Mouse (Mus musculus) cerebellum, adult 9-11 months (tissue): ENCODE data around the gene Surf2.

ENCODE experiments used
- DNase-seq: peaks from one replicate; pipeline ENCODE4 v3.0.0; 2022

Surf2 gene

DNA sequence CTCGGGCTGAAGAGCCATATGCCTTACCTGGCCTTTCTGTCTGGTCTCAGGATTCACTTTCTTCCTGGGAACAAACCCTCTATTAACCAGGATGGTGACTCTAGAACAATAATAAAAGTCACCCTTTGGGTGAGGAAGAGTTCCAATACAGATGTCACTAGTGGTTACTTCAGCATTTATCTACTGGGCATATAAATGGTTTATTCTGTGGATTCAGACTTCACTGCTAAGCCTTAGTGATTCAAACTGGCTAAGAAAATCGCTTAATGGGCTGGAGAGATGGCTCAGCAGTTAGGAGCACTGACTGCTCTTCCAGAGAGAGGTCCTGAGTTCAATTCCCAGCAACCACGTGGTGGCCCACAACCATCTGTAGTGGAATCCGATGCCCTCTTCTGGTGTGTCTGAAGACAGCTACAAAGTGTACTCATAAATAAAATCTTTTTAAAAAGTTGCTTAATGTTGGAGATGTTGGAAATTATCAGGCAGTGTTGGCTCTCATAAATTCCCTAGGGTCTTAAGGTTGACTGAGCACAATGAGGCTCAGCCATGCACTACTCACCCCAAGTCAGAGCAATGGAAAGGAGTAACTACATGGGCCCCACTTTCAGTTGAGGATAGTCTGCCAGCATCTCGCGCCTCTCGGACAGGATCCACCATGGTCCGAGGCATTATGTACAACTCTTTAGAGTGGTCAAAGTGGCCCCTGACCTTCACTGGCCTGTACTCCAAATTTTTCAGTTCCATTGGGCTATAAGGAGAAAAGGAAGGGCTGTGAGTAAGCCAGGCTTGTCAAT is 1.8 kb upstream of the Surf2 start:
- peak; percentile 7 for DNase-seq

DNA sequence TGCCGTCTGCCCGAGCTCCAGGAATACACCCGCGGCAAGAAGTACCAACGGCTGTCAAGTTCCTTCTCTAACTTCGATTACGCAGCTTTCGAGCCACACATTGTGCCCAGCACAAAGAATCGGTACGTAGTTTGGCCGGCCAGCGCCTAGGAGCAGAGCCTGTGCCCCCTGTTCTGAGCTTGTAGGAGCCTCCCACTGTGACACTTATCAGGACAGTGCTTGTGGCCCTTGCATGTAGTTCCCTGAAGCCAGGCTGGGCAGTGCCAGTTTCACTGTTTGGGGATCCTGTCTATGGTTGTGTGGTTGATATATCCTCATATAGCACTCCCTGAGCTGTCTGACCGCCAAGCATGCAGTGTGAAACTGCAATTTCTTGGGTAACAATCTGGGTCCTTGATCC is 571 bp downstream of the Surf2 start:
- DNase-seq, result no peak

GRCm38 (mm10) chr2:26919684-26920083 is 3.5 kb downstream of the Surf2 start:
- no peak for DNase-seq

- DNase-seq, result no peak
Observed at GRCm38 (mm10) chr2:26920190-26920855, 4.2 kb downstream of the Surf2 start.

DNA sequence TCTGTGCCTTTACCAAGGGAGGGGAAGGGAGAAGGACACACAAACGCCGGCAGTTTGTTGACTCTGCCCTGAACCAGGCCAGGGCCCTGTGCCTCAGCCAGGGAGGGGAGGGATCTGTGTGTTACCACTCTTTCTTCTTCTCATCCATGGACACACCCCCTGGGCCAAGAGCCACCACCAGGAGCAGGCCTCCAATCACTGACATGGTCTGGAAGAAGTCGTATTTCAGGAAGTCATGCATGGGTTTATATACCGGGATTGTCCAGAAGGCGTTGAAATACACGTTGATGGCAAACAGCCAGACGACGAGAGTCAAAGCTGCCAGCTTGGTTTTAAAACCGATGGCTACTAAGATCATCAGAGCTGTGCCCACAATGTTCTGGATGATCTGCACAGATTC is 5.6 kb downstream of the Surf2 start:
- DNase-seq, result no peak

DNA sequence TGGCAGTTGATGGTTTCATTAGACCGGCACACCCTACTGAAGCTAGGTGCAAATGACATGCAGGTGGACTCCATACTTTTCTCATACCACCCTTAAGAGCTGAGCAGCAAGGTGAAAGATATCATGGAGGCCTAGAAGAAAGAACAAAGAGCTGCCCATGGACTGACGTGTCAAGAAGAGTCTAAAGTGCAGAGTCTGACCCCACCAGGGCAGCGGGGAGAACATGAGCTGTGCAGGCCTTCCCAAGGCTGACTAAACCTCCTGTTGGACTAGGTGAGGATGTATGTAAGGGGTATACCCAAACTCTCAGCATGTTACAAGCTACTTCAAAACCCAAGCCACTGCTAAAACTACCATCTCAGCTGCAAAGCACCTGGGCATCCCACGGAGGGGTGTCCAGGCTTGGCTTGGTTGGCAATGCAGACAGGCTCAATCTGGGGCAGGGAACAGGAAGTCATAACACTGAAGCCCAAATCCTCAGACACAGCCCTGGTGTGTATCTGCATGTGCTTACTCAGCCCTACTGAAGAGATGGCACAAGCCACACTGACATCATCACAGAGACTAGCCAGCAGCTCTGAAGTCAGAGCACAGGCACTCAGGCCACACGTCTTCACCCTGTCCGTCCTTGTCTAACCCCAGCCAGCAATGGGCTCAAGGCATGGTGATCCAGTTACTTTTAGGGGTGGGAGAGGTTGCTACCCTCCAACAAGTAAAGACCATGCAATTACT is 11.7 kb downstream of the Surf2 start:
- DNase-seq, result no peak

- peak; percentile 72 for DNase-seq
Observed at GRCm38 (mm10) chr2:26930390-26930789, 14.2 kb downstream of the Surf2 start.

DNA sequence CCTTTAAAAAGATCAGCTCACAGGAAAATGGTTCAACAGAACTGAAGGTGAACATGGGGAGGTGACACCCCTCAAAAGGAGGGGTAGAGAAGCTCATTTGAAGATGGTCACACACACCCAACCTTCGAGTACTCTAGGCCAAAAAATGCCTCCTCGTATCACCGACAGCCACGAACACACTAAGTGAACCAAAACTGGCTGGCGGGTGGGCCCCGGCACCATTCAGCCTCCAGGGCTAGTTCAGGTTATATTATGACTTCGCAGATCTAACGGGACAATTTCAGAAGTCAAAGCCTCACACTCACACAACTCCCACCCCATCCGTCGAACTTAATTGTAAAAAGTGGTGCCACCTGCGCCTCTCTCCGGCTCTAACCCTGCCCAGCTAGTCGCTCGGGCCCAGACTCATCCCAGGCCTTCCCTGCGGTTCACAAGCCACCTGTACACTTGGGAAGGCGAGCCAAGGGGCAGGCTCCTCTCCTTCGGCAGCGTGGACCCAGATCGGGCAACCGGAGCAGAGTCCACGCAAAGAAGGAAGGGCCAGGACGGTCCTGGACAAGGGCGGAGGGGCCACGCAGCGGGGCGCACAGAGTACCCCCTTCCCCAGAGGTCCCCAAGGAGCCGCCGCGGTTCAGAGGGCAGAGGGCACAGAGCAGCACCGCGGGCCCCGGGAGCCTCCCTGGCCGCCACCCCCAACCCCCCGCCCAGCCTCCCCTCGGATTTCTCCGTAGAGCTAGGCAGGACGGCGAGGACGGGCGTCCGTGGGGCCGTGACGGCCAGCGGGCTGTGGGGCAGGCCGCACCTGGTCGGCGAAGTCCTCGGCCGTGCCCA is 16.5 kb downstream of the Surf2 start:
- peak; percentile 72 for DNase-seq

- peak; percentile 93 for DNase-seq
Observed at GRCm38 (mm10) chr2:26933304-26934055, 17.3 kb downstream of the Surf2 start, which contains the start of the genes Surf4 and Stkld1. Surf4 (minus strand) TSS chr2:26933928. Stkld1 (plus strand) TSS chr2:26934047.

- no peak for DNase-seq
Observed at GRCm38 (mm10) chr2:26935286-26935685, 19.1 kb downstream of the Surf2 start.

DNA sequence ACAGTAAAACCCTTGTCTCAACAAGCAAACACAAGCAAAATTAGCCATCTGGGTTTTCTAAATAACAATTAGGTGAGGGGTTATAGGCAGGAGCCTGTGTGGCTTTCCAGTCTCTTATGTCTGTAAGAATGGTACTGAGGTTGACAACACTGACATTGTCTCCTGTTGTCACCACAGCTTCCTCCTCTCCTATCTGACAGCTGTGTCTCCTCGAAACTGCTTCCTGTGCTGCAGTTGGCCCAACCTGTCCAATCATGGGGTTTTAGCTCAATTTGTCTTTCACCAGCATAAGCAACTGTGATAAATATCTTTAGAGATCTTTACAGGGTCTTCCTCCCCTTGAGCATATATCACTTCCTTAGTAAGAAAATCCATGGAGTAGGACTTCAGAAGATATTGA is 20.3 kb downstream of the Surf2 start:
- DNase-seq, result no peak

GRCm38 (mm10) chr2:26941539-26941938 is 25.4 kb downstream of the Surf2 start:
- DNase-seq, result no peak

DNA sequence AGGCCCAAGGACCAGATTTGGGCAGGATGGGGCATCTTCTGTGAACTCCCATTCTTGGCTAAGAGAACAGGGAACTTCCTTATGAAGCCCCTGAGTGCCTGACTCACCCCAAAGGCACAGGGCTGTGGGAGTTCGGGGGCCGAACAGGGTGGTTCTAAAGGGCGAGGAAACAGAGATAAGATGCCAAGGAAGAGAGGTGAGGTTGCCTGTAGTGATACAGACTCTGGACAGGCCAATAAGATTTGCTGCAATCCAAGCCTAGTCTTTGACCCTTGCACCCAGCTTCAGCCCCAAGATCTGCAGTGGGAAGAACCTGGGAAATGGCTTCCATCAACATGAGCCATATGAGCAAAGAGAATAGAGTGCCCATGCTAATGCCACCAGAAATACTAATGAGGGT is 27.1 kb downstream of the Surf2 start:
- no peak for DNase-seq

DNA sequence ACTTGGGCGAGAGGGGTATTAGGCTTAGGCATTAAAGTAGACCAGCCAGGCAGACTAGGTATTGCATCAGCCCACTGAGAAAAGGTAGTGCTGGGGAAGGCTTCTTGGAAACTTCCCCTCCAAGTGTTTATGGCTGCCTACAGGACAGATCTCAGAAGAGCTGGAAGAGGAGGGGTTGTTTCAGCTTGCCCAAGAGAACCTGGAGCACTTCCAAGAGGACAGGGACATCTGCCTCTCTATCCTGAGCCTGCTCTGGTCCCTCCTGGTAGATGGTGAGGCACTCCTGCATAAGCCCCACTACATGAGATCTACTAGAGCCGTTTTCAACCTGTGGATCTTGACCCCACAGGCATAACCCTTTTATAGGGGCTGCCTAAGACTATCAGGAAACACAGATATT is 34.2 kb downstream of the Surf2 start:
- peak; percentile 44 for DNase-seq

GRCm38 (mm10) chr2:26951346-26951905 is 35.3 kb downstream of the Surf2 start:
- DNase-seq, result peak; percentile 56

- DNase-seq, result no peak
Observed at GRCm38 (mm10) chr2:26952193-26952592, 36.0 kb downstream of the Surf2 start.

DNA sequence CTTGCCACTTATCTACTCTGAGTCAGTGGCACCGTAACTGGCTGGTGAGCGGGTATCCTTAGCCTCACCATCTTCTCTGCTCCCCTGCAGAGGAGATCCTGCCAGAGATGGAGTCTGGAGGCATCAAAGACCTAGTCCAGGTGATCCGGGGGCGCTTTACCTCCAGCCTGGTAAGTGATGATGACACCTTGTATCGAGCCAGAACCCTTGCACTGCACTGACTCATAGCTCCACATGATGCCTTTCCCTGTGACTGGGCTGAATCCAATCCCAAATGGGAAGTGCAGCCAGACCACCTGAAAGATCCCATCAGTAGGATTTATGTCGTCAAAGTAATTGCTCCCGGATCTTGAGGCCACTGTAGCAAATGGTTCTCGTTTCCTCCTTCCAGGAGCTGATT is 36.7 kb downstream of the Surf2 start:
- DNase-seq, result no peak

- DNase-seq, result no peak
Observed at GRCm38 (mm10) chr2:26954735-26955395, 38.7 kb downstream of the Surf2 start.

- DNase-seq, result no peak
Observed at GRCm38 (mm10) chr2:26956811-26957487, 40.8 kb downstream of the Surf2 start.

DNA sequence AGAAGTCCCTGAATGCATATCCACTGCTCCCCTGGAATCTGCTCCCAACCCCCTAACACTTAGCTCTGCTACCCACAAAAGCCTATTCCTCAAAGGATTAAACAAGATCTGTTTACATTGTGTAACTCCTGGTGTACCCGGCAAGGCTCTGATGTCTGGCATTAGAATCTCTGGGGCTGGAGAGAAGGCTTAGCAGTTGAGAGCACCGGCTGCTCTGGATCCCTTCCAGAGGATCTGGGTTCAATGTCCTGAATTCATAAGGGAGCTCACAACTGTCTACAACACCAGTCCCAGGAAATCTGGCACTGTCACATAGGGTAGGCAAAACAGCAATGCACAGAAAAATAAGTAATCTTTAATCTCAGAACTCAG is 41.3 kb downstream of the Surf2 start:
- DNase-seq, result no peak

- no peak for DNase-seq
Observed at GRCm38 (mm10) chr2:26960756-26961155, 44.6 kb downstream of the Surf2 start.
